Mouse (Mus musculus) ovary, adult 2 months (tissue): ENCODE results near the gene Usp17lc. TPM values are rescaled to one million over a fixed set of nuclear protein-coding genes. Genes with fewer than 3 reads are reported as not detected.

Experiments
- polyA plus RNA-seq: library from polyadenylated mRNA; depleted of rRNA; stranded (reverse); fragments of >200 nt; gene quantifications from 2 replicates; pipeline ENCODE4 v1.2.3, GENCODE M21; 2012; rRNA removed

The Usp17lc gene
- polyA plus RNA-seq, result 0.07 TPM in 1 of 2 replicates, not detected in the other

GRCm38 (mm10) chr7:103414772-103415171 lies at the start of gene Usp17lc:
Usp17lc (plus strand) TSS chr7:103415072.

GRCm38 (mm10) chr7:103386077-103386476 lies 28.8 kb upstream of the Usp17lc start, which contains the start of gene Olfr603:
Olfr603 (minus strand) TSS chr7:103386177.

GRCm38 (mm10) chr7:103445339-103445738 lies 30.5 kb downstream of the Usp17lc start, which contains the start of gene Olfr605:
Olfr605 (minus strand) TSS chr7:103445439.

GRCm38 (mm10) chr7:103448746-103449145 lies 33.9 kb downstream of the Usp17lc start, which contains the start of gene Olfr606:
Olfr606 (plus strand) TSS chr7:103449046.

Other genes starting within 250 kb of the Usp17lc start
- not detected in 2 replicates for gene Olfr591, start 236.7 kb upstream of the Usp17lc start, polyA plus RNA-seq
- not detected in 2 replicates for gene Olfr592, start 230.3 kb upstream of the Usp17lc start, polyA plus RNA-seq
- gene Olfr593, start 203.2 kb upstream of the Usp17lc start, polyA plus RNA-seq, result not detected in 2 replicates
- gene Olfr594, start 198.1 kb upstream of the Usp17lc start, polyA plus RNA-seq, result not detected in 2 replicates
- not detected in 2 replicates for gene Usp17ld, start 162.6 kb upstream of the Usp17lc start, polyA plus RNA-seq
- not detected in 2 replicates for gene Olfr596, start 109.4 kb upstream of the Usp17lc start, polyA plus RNA-seq
- not detected in 2 replicates for gene Olfr597, start 98.8 kb upstream of the Usp17lc start, polyA plus RNA-seq
- gene Olfr598, start 91.5 kb upstream of the Usp17lc start, polyA plus RNA-seq, result not detected in 2 replicates
- not detected in 2 replicates for gene Olfr599, start 79.2 kb upstream of the Usp17lc start, polyA plus RNA-seq
- gene Olfr600, start 65.4 kb upstream of the Usp17lc start, polyA plus RNA-seq, result not detected in 2 replicates
- gene Olfr601, start 52.4 kb upstream of the Usp17lc start, polyA plus RNA-seq, result not detected in 2 replicates
- not detected in 2 replicates for gene Olfr603, start 28.9 kb upstream of the Usp17lc start, polyA plus RNA-seq
- not detected in 2 replicates for gene Olfr605, start 30.4 kb downstream of the Usp17lc start, polyA plus RNA-seq
- gene Olfr606, start 34.0 kb downstream of the Usp17lc start, polyA plus RNA-seq, result not detected in 2 replicates
- not detected in 2 replicates for gene Olfr607, start 49.1 kb downstream of the Usp17lc start, polyA plus RNA-seq
- gene Olfr608, start 54.8 kb downstream of the Usp17lc start, polyA plus RNA-seq, result not detected in 2 replicates
- gene Olfr609, start 83.0 kb downstream of the Usp17lc start, polyA plus RNA-seq, result not detected in 2 replicates
- not detected in 2 replicates for gene Olfr610, start 97.0 kb downstream of the Usp17lc start, polyA plus RNA-seq
- gene Olfr611, start 105.8 kb downstream of the Usp17lc start, polyA plus RNA-seq, result not detected in 2 replicates
- gene Olfr612, start 127.6 kb downstream of the Usp17lc start, polyA plus RNA-seq, result not detected in 2 replicates
- gene Olfr613, start 133.0 kb downstream of the Usp17lc start, polyA plus RNA-seq, result not detected in 2 replicates
- not detected in 2 replicates for gene Olfr615, start 141.0 kb downstream of the Usp17lc start, polyA plus RNA-seq
- not detected in 2 replicates for gene Olfr616, start 154.1 kb downstream of the Usp17lc start, polyA plus RNA-seq
- not detected in 2 replicates for gene Olfr617, start 158.0 kb downstream of the Usp17lc start, polyA plus RNA-seq
- not detected in 2 replicates for gene Olfr618, start 175.0 kb downstream of the Usp17lc start, polyA plus RNA-seq
- not detected in 2 replicates for gene Olfr619, start 185.5 kb downstream of the Usp17lc start, polyA plus RNA-seq
- not detected in 2 replicates for gene Olfr620, start 197.5 kb downstream of the Usp17lc start, polyA plus RNA-seq
- gene Olfr622, start 227.6 kb downstream of the Usp17lc start, polyA plus RNA-seq, result not detected in 2 replicates
- not detected in 2 replicates for gene Olfr623, start 248.6 kb downstream of the Usp17lc start, polyA plus RNA-seq